Mouse (Mus musculus) spleen, adult 2 months (tissue): Measurements from ENCODE around the gene Adcy2. TPM values are rescaled to one million over a fixed set of nuclear protein-coding genes. Genes with fewer than 3 reads are reported as not detected.

Source experiments
- DNase-seq, 2 experiments: peaks; one replicate each; pipeline versions ENCODE4 v3.0.0 to v3.0.0-alpha.2; 2012 to 2021; ENCODE audit warnings: low spot score in 2 of 2, low read depth in 1 of 2
- H3K27ac ChIP-seq: fragments of 200-500 bp; 2 replicates; pipeline ENCODE4 v1.5.1; 2012; ENCODE audit warnings: low read length, inconsistent platforms; ENCODE audit not compliant: insufficient read depth
- H3K27me3 ChIP-seq: fragments of 200-500 bp; 2 replicates; pipeline ENCODE4 v1.6.1; 2012; ENCODE audit warnings: mild to moderate bottlenecking, moderate library complexity, low read length, inconsistent platforms; ENCODE audit not compliant: control insufficient read depth, insufficient read depth
- H3K36me3 ChIP-seq: fragments of 200-500 bp; 2 replicates; pipeline ENCODE4 v1.6.1; 2012; ENCODE audit warnings: mild to moderate bottlenecking, low read length, inconsistent platforms; ENCODE audit not compliant: control insufficient read depth, insufficient read depth
- H3K4me1 ChIP-seq: fragments of 200-500 bp; 2 replicates; pipeline ENCODE4 v1.6.1; 2011; ENCODE audit warnings: inconsistent platforms; ENCODE audit not compliant: control insufficient read depth, insufficient read depth, insufficient read length
- H3K4me3 ChIP-seq: fragments of 200-500 bp; 2 replicates; pipeline ENCODE4 v1.5.1; 2011; ENCODE audit warnings: mild to moderate bottlenecking, inconsistent platforms; ENCODE audit not compliant: insufficient read depth, insufficient read length; ENCODE audit errors: extremely low read depth
- CTCF ChIP-seq: fragments of 200-500 bp; IDR thresholded peaks from 2 replicates; pipeline ENCODE4 v1.5.1; 2011; ENCODE audit warnings: mild to moderate bottlenecking, inconsistent platforms; ENCODE audit not compliant: insufficient read depth, insufficient read length, insufficient replicate concordance; ENCODE audit errors: extremely low read depth
- POLR2A ChIP-seq: fragments of 200-500 bp; IDR thresholded peaks from 2 replicates; pipeline ENCODE4 v1.6.1; 2011; ENCODE audit warnings: low read depth, low read length, inconsistent platforms
- WGBS: fragments of 180-500 bp; shearing (Covaris S2); methylation state at CpG from one replicate; pipeline ENCODE4 v1.1.7; 2018; 5-methylcytosine and 5-hydroxymethylcytosine counted together
- polyA plus RNA-seq: library from polyadenylated mRNA; depleted of rRNA; stranded (reverse); fragments of >200 nt; gene quantifications from 2 replicates; pipeline ENCODE4 v1.2.3, GENCODE M21; 2012

Adcy2 gene
- polyA plus RNA-seq, 1 experiment = 0.25 TPM

DNA sequence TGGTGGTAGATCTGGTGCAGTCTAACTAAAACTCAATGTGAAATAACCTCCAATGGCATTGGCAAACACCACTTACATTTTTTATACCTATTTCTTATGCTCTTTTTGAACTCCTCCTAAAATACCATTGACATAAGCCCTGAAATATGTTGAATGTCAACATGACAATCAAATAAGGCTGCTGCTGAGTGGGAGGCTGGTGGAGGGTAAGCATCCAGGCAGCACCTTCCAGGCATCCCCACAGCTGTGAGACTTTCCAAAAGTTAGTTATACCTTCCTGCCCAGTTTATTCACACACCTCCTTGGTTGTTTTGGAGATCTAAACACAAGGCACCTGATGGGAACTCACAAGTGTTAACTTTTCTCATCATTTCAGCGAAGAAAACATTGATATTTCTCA, 318.9 kb downstream of the Adcy2 start:
- no peak for DNase-seq
- Histone ChIP-seq H3K27ac (no peak overlapping the region), H3K4me3 (no peak overlapping the region), H3K27me3 (no peaks in the 10 kb centered on the region), H3K4me1 (no peaks in the 10 kb centered on the region), H3K36me3 (no peaks in the 10 kb centered on the region)
- 53% methylated on average over 1 of the region's 1 CpGs for WGBS
- TF ChIP-seq POLR2A = no peak
- no peak for TF ChIP-seq CTCF

DNA sequence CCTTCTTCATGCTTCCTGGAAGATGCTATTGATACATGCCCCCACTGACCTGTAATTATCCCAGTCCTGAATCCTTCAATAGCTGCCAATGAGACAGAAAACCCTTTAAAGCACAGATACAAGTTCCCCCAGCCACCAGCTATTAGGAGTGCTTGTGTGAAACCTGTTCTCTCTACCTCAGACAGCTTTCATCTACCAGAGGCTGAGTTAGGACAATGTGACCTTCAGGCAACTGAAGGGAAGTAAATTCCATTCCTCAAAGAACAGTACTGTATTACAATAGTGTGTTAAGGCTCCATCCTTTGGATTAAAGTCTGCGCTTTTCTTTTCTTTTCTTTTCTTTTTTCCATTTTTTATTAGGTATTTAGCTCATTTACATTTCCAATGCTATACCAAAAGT, 356.6 kb downstream of the Adcy2 start:
- 88% methylated on average over 1 of the region's 1 CpGs for WGBS
- DNase-seq = no peak
- Histone ChIP-seq H3K4me3 (no peak overlapping the region), H3K36me3 (no peaks in the 10 kb centered on the region), H3K27me3 (no peaks in the 10 kb centered on the region), H3K4me1 (no peaks in the 10 kb centered on the region), H3K27ac (no peak overlapping the region)
- TF ChIP-seq POLR2A (no peak), CTCF (no peak)

DNA sequence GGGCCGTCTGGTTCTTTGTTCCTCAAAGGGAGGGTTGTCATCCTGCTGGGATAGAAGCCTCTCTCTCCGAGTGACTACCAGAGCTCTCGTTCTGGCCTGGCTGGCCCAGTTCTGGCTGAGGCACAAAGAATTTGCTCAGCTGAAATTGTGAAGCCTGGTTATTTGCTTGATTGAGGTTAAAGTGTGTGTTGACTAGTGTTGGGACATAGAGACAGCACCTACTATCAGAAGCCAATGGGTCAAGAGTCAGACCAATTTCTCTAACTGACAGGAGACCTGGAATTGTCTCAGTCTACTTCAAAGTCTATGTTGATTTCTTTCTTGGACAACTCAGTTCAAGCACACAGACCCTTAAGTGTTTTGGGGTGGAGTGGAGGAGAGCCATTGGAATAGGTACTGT, 372.3 kb downstream of the Adcy2 start:
- TF ChIP-seq CTCF (no peak), POLR2A (no peak)
- Histone ChIP-seq H3K4me3 (no peak overlapping the region), H3K4me1 (no peaks in the 10 kb centered on the region), H3K27ac (no peak overlapping the region), H3K36me3 (no peaks in the 10 kb centered on the region), H3K27me3 (no peaks in the 10 kb centered on the region)
- WGBS = 78% methylated on average over 3 of the region's 3 CpGs
- no peak for DNase-seq

DNA sequence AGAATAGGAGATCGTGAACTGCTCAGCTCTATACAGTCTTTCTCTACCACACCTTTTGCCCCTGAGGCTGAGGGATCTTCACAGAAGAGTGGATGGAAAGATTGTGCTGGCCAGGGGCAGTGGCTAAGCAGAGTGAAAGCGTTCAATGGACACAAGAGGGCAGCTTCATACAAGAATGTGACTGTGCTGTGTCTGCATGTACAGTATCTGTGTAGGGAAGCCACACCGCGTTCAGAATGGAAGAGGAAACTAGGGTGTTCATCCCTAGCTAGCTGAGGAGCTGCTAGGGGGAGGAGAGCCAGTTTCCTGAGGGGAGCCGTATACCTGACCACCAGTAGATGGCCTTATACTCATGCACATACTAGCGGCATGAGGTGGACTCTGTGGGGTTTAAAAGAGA, 376.5 kb downstream of the Adcy2 start:
- no peaks in the 10 kb centered on the region for H3K27me3 ChIP-seq
- H3K36me3 ChIP-seq = no peaks in the 10 kb centered on the region
- no peak overlapping the region for H3K27ac ChIP-seq
- no peak for DNase-seq
- H3K4me1 ChIP-seq = no peaks in the 10 kb centered on the region
- no peak overlapping the region for H3K4me3 ChIP-seq
- TF ChIP-seq CTCF = no peak
- WGBS = 60% methylated on average over 6 of the region's 6 CpGs

DNA sequence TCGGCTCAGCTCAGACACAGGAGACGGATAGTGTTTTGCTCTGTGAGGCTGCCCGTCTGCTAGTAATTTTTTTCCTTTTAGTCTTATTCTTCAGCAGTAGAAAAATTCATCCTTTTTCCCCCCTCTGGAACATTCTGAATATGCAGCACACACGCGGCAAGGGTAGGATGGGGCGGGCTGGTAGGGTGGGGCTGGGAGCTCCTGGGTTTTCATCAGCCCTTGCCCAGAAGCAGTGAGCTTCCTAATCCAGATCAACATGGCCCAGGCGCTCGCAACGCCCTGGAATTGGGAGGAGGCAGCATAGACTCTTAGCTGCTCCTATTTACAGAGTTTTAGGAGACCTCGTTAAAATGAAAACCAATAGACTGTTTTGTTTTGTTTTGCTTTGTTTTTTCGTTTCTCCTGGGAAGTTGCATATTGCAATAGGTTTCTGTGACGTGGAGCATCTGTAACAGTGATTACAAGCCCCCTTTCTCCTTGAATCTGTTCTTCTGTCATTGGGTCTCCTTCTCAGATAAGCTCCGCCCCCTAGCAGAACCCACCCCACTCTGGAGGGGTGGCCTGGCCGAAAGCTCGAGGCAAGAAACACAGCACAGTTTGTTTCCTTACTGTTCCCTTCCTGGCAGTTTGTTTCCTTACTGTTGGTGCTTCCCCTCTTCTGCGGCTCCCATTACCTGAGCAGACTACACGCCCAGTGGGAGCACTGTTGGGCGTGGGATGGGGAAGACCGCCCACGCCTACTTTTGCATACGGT, 391.5 kb downstream of the Adcy2 start:
- no peak overlapping the region for H3K4me3 ChIP-seq
- H3K27me3 ChIP-seq = no peaks in the 10 kb centered on the region
- TF ChIP-seq CTCF (no peak), POLR2A (no peak)
- WGBS = 50% methylated on average over 21 of the region's 21 CpGs
- H3K27ac ChIP-seq = no peak overlapping the region
- no peaks in the 10 kb centered on the region for H3K4me1 ChIP-seq
- DNase-seq = no peak
- no peaks in the 10 kb centered on the region for H3K36me3 ChIP-seq

DNA sequence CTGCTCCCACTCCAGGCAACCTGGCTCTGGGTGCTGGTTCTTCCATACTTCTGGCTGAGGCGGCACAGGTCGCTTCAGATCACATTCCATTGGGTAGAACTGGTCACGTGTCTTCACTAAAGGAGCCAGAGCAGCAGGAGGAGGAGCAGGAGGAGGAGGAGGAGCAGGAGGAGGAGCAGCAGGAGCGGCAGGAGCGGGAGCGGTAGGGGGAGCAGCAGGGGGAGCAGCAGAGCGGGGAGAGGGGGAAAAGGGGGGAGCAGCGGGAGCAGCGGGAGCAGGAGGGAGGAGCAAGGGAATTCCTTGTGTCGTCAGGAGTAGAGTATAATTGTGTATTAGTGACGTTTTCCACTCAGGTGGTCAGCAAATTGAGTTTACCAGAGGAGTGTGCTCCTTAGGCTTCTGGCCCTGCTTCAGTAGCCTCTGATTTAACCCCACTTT, 393.6 kb downstream of the Adcy2 start:
- Histone ChIP-seq H3K4me1 (no peaks in the 10 kb centered on the region), H3K4me3 (no peak overlapping the region), H3K27me3 (no peaks in the 10 kb centered on the region), H3K36me3 (no peaks in the 10 kb centered on the region), H3K27ac (no peak overlapping the region)
- WGBS = 5% methylated on average over 9 of the region's 11 CpGs
- TF ChIP-seq POLR2A (no peak), CTCF (no peak)
- DNase-seq = no peak

DNA sequence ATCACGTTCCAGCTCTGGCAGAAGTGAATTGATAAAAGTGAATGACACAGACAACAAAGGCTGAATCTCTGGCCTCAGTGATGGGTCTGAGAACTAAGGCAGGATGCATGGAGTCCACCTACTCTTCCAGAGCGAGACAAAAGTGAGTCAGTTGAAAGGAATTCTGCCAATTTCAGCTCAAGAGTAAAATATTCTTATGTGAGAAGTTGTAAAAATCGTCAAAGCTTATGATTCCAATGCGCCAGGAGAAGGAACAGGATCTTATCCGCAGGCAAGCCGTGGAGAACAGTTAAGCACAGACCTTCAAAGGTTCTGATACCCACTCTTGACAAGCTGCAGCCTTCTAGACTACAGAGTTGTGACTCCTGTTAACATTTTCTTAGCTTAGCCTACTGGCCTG, 396.3 kb downstream of the Adcy2 start:
- DNase-seq = no peak
- H3K4me1 ChIP-seq = no peaks in the 10 kb centered on the region
- no peak for TF ChIP-seq POLR2A
- TF ChIP-seq CTCF = no peak
- no peak overlapping the region for H3K4me3 ChIP-seq
- no peak overlapping the region for H3K27ac ChIP-seq
- 76% methylated on average over 6 of the region's 6 CpGs for WGBS
- H3K27me3 ChIP-seq = no peaks in the 10 kb centered on the region
- no peaks in the 10 kb centered on the region for H3K36me3 ChIP-seq
